Mouse (Mus musculus) cerebellum, postnatal 36 days (tissue): ENCODE results near the gene Mdm2.
"Not testable (repeated sequence)": the region's sequence is repeated elsewhere in the genome, so short reads cannot be mapped to it uniquely, and the experiment has no call there.

Source experiments
- DNase-seq, 2 experiments: peaks; one replicate each; pipeline ENCODE4 v3.0.0; 2021 to 2022; ENCODE audit warnings: mixed read lengths in 2 of 2

Mdm2 gene

GRCm38 (mm10) chr10:117712191-117712754 is 1.7 kb upstream of the Mdm2 start:
- no peak for DNase-seq

GRCm38 (mm10) chr10:117711408-117711807 is 850 bp upstream of the Mdm2 start:
- DNase-seq, result peak in 1 of 2 experiments; percentile 18

GRCm38 (mm10) chr10:117709930-117710603 is 491 bp downstream of the Mdm2 start:
- DNase-seq, result peak; percentile 69 to 72

- DNase-seq, result no peak
Observed at GRCm38 (mm10) chr10:117709326-117709830, 1.2 kb downstream of the Mdm2 start.

GRCm38 (mm10) chr10:117708856-117709255 is 1.7 kb downstream of the Mdm2 start:
- DNase-seq, result no peak

- DNase-seq, result no peak
Observed at GRCm38 (mm10) chr10:117708376-117708775, 2.2 kb downstream of the Mdm2 start.

GRCm38 (mm10) chr10:117707114-117707838 is 3.3 kb downstream of the Mdm2 start:
- no peak for DNase-seq

GRCm38 (mm10) chr10:117706440-117706839 is 4.1 kb downstream of the Mdm2 start:
- no peak for DNase-seq

GRCm38 (mm10) chr10:117705806-117706205 is 4.8 kb downstream of the Mdm2 start:
- DNase-seq, result no peak

- DNase-seq, result no peak
Observed at GRCm38 (mm10) chr10:117704964-117705335, 5.6 kb downstream of the Mdm2 start.

- not testable (repeated sequence) for DNase-seq
Observed at GRCm38 (mm10) chr10:117704314-117704963, 6.1 kb downstream of the Mdm2 start.

GRCm38 (mm10) chr10:117703506-117703905 is 7.1 kb downstream of the Mdm2 start:
- DNase-seq, result no peak

- no peak for DNase-seq
Observed at GRCm38 (mm10) chr10:117702024-117702833, 8.3 kb downstream of the Mdm2 start.

GRCm38 (mm10) chr10:117701034-117701829 is 9.3 kb downstream of the Mdm2 start:
- DNase-seq, result no peak

GRCm38 (mm10) chr10:117700450-117700849 is 10.1 kb downstream of the Mdm2 start:
- no peak for DNase-seq

- DNase-seq, result no peak
Observed at GRCm38 (mm10) chr10:117699914-117700313, 10.6 kb downstream of the Mdm2 start.

- no peak for DNase-seq
Observed at GRCm38 (mm10) chr10:117698313-117699138, 12.0 kb downstream of the Mdm2 start.

GRCm38 (mm10) chr10:117697561-117698115 is 12.9 kb downstream of the Mdm2 start:
- DNase-seq, result no peak

GRCm38 (mm10) chr10:117696827-117697560 is 13.6 kb downstream of the Mdm2 start:
- no peak for DNase-seq
